Mouse (Mus musculus) retina, embryonic 14.5 days (tissue): ENCODE results near the gene Gse1.
A peak's percentile ranks its signal among the peaks of the same experiment; 100 is the strongest.

Source experiments
- DNase-seq: peaks from one replicate; pipeline ENCODE4 v3.0.0-alpha.2; 2015; ENCODE audit warnings: low spot score

Gse1 gene

GRCm38 (mm10) chr8:120273430-120273829 is 45.2 kb downstream of the Gse1 start:
- no peak for DNase-seq

- peak; percentile 90 for DNase-seq
These were observed 48.0 kb downstream of the Gse1 start for GRCm38 (mm10) chr8:120276051-120276890.

- peak; percentile 41 for DNase-seq
These were observed 48.7 kb downstream of the Gse1 start for GRCm38 (mm10) chr8:120276891-120277426.

- DNase-seq: no peak
These were observed 49.8 kb downstream of the Gse1 start for GRCm38 (mm10) chr8:120278009-120278408.

GRCm38 (mm10) chr8:120279418-120279817 is 51.2 kb downstream of the Gse1 start:
- no peak for DNase-seq

GRCm38 (mm10) chr8:120281487-120281886 is 53.2 kb downstream of the Gse1 start:
- peak; percentile 94 for DNase-seq

- no peak for DNase-seq
These were observed 54.2 kb downstream of the Gse1 start for GRCm38 (mm10) chr8:120282465-120282864.

GRCm38 (mm10) chr8:120284265-120284664 is 56.0 kb downstream of the Gse1 start:
- no peak for DNase-seq

GRCm38 (mm10) chr8:120285033-120285432 is 56.8 kb downstream of the Gse1 start:
- no peak for DNase-seq

GRCm38 (mm10) chr8:120285878-120286277 is 57.6 kb downstream of the Gse1 start:
- DNase-seq: no peak

- DNase-seq: peak; percentile 81
These were observed 60.1 kb downstream of the Gse1 start for GRCm38 (mm10) chr8:120288122-120288908.

GRCm38 (mm10) chr8:120289191-120289590 is 60.9 kb downstream of the Gse1 start:
- no peak for DNase-seq

GRCm38 (mm10) chr8:120289698-120290181 is 61.5 kb downstream of the Gse1 start:
- DNase-seq: peak; percentile 74

GRCm38 (mm10) chr8:120290614-120291013 is 62.4 kb downstream of the Gse1 start:
- no peak for DNase-seq

- no peak for DNase-seq
These were observed 63.4 kb downstream of the Gse1 start for GRCm38 (mm10) chr8:120291650-120292049.

GRCm38 (mm10) chr8:120292316-120293107 is 64.3 kb downstream of the Gse1 start:
- peak; percentile 63 for DNase-seq

- peak; percentile 47 for DNase-seq
These were observed 65.4 kb downstream of the Gse1 start for GRCm38 (mm10) chr8:120293421-120294357.

- peak; percentile 87 for DNase-seq
These were observed 67.0 kb downstream of the Gse1 start for GRCm38 (mm10) chr8:120294982-120295870.

GRCm38 (mm10) chr8:120297000-120297399 is 68.7 kb downstream of the Gse1 start:
- no peak for DNase-seq
